Mouse (Mus musculus): Measurements from ENCODE around the gene Itpr2. TPM values are rescaled to one million over a fixed set of nuclear protein-coding genes. Genes with fewer than 3 reads are reported as not detected.

The Itpr2 gene
- total and polyA plus RNA-seq, 3 experiments = 2.3 to 46.0 (median 37.6) TPM

- Histone ChIP-seq H3K9me3 (replicated peaks) (no peaks in the 10 kb centered on the region), H3K36me3 (replicated peaks) (peaks cover 33% of the 10 kb centered on the region), H3K4me3 (ENCODE audit: low read depth, low read length) (no peak overlapping the region), H3K4me1 (ENCODE audit: insufficient read depth, low read depth, low read length) (peaks cover 17% of the 10 kb centered on the region), H3K27me3 (ENCODE audit: insufficient read depth, low read length) (no peaks in the 10 kb centered on the region)
- TF ChIP-seq GATA1 (IDR thresholded peaks at IDR 0.05; ENCODE audit: borderline replicate concordance, low read length) = no peak
- no peak for TF ChIP-seq CTCF (IDR thresholded peaks at IDR 0.05; ENCODE audit: low read depth, low read length)
- no peak for TF ChIP-seq POLR2AphosphoS5 (IDR thresholded peaks at IDR 0.05; ENCODE audit: insufficient replicate concordance, low read depth, low read length)
- TF ChIP-seq TAL1 (conservative IDR thresholded peaks at IDR 0.05; ENCODE audit: low read depth, low read length) = no peak
- TF ChIP-seq GATA2 (IDR thresholded peaks at IDR 0.05; ENCODE audit: borderline replicate concordance, low read depth, low read length) = no peak
- DNase-seq (ENCODE audit: low spot score) (no peak), ATAC-seq (ENCODE audit: extremely low read depth, insufficient number of reproducible peaks, low FRiP score, poor library complexity, severe bottlenecking) (no peak)
These were observed 272.5 kb downstream of the Itpr2 start for GRCm38 (mm10) chr6:146229519-146229918.

DNA sequence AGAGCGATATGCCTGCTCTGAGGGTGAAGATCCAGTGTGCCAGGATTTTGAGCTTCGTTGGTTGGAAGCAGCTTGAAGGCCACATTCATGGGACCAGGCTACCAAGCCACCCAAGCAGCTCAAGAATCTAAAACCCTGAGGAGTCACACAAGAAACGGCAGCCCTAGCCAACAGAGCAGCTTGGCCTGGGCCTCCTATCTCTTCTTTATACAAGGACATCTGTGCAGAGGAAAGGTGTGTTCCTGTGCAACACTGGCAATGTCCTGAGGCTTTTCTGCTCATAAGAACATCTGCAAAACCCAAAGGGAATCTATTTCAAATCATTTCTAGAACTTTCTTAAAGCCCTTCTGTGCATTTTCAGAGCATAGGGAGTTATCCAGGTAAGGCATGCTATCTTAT, 274.0 kb downstream of the Itpr2 start:
- TF ChIP-seq GATA2 (IDR thresholded peaks at IDR 0.05; ENCODE audit: borderline replicate concordance, low read depth, low read length) = no peak
- no peak for TF ChIP-seq TAL1 (conservative IDR thresholded peaks at IDR 0.05; ENCODE audit: low read depth, low read length)
- TF ChIP-seq CTCF (IDR thresholded peaks at IDR 0.05; ENCODE audit: low read depth, low read length) = no peak
- no peak for TF ChIP-seq GATA1 (IDR thresholded peaks at IDR 0.05; ENCODE audit: borderline replicate concordance, low read length)
- no peak for TF ChIP-seq POLR2AphosphoS5 (IDR thresholded peaks at IDR 0.05; ENCODE audit: insufficient replicate concordance, low read depth, low read length)
- Histone ChIP-seq H3K4me1 (ENCODE audit: insufficient read depth, low read depth, low read length) (peaks cover 17% of the 10 kb centered on the region), H3K36me3 (replicated peaks) (peaks cover 39% of the 10 kb centered on the region), H3K27me3 (ENCODE audit: insufficient read depth, low read length) (no peaks in the 10 kb centered on the region), H3K4me3 (ENCODE audit: low read depth, low read length) (no peak overlapping the region), H3K9me3 (replicated peaks) (no peaks in the 10 kb centered on the region)
- DNase-seq (ENCODE audit: low spot score) (no peak), ATAC-seq (ENCODE audit: extremely low read depth, insufficient number of reproducible peaks, low FRiP score, poor library complexity, severe bottlenecking) (no peak)

DNA sequence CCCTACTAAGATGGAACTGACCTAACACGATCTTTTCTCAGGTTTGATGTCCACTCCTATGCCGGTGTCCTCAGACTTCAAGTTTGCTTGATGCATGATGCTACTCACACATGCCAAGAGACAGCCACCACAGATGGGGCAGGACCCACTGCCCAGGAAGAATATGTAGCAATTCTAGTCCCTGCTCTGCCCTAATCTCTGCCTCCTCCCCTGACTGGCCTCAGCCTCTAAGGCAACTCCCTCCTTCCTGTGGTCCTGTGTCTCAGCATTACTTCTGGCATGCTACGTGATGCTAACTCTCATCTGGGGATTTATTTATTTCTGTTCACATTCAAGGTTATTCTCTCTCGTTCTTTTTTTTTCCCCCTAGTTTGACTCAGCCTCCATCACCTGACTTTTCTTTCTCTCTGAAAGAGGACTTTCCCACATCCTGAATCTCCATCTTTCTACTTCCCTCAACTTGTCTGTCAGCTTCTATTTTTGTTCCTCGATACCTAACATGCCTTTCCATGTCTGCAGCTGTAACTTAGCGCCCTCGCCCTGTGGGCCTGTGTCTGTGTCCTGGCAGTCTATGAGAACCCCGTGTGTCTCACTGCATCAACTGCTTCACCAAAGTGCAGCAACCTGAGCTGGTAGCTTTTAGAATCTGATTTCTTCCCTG, 279.5 kb downstream of the Itpr2 start:
- TF ChIP-seq POLR2AphosphoS5 (IDR thresholded peaks at IDR 0.05; ENCODE audit: insufficient replicate concordance, low read depth, low read length) (no peak), GATA2 (IDR thresholded peaks at IDR 0.05; ENCODE audit: borderline replicate concordance, low read depth, low read length) (no peak), CTCF (IDR thresholded peaks at IDR 0.05; ENCODE audit: low read depth, low read length) (no peak), TAL1 (conservative IDR thresholded peaks at IDR 0.05; ENCODE audit: low read depth, low read length) (no peak), GATA1 (IDR thresholded peaks at IDR 0.05; ENCODE audit: borderline replicate concordance, low read length) (no peak)
- H3K9me3 ChIP-seq (replicated peaks) = no peaks in the 10 kb centered on the region
- no peak for DNase-seq (ENCODE audit: low spot score)
- peaks cover 34% of the 10 kb centered on the region for H3K36me3 ChIP-seq (replicated peaks)
- no peak for ATAC-seq (ENCODE audit: extremely low read depth, insufficient number of reproducible peaks, low FRiP score, poor library complexity, severe bottlenecking)
- no peak overlapping the region for H3K4me3 ChIP-seq (ENCODE audit: low read depth, low read length)
- H3K4me1 ChIP-seq (ENCODE audit: insufficient read depth, low read depth, low read length) = no peaks in the 10 kb centered on the region
- H3K27me3 ChIP-seq (ENCODE audit: insufficient read depth, low read length) = no peaks in the 10 kb centered on the region

DNA sequence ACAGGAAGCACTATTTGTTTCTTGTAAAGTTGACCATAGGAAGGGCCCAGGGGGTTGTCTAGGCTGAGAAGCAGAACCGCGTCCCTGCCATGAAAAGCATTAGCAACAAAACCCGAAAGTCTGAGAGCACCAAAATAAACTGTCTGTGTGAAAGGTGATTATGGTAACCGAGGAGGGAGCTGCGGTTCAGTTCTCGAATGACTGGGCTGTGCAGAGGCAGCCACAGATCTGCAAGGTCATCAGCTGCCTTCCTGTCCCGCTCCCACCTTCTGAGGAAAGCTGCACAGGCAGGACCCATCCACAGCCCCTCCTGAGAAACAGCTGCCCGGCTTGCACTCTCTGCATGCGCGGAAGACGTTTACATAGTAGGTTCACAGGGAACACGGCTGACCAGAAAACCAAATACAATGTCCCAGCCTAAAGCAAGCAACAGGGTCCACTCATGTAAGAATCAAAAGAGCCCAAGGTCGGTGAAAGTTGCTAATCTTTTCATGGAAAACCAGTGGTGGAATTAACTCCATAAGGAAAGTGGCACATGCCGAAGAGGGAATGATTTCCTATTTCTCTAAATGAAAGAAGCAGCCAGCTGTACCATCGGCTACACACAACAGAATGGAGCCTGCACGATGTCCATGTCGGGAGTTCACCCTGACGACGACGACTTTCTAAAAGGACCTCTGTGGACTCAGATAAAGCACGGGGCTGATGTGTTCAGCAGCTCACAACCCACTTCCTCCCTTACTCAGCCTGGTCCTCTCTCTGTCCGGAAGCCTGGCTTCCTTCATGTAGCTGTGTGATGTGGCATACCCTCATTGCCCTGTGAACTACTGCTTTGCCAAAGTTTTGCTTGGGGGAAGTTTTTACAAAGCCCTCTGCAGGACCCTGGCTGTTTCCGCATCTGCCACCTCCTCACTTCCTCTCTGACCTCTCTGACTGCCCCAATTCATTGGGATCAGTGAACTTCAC, 280.4 kb downstream of the Itpr2 start:
- H3K27me3 ChIP-seq (ENCODE audit: insufficient read depth, low read length) = no peaks in the 10 kb centered on the region
- no peaks in the 10 kb centered on the region for H3K9me3 ChIP-seq (replicated peaks)
- H3K4me3 ChIP-seq (ENCODE audit: low read depth, low read length) = no peak overlapping the region
- DNase-seq (ENCODE audit: low spot score) = no peak
- no peaks in the 10 kb centered on the region for H3K4me1 ChIP-seq (ENCODE audit: insufficient read depth, low read depth, low read length)
- peaks cover 30% of the 10 kb centered on the region for H3K36me3 ChIP-seq (replicated peaks)
- TF ChIP-seq CTCF (IDR thresholded peaks at IDR 0.05; ENCODE audit: low read depth, low read length) (no peak), POLR2AphosphoS5 (IDR thresholded peaks at IDR 0.05; ENCODE audit: insufficient replicate concordance, low read depth, low read length) (no peak), GATA1 (IDR thresholded peaks at IDR 0.05; ENCODE audit: borderline replicate concordance, low read length) (no peak), TAL1 (conservative IDR thresholded peaks at IDR 0.05; ENCODE audit: low read depth, low read length) (no peak), GATA2 (IDR thresholded peaks at IDR 0.05; ENCODE audit: borderline replicate concordance, low read depth, low read length) (no peak)
- ATAC-seq (ENCODE audit: extremely low read depth, insufficient number of reproducible peaks, low FRiP score, poor library complexity, severe bottlenecking) = no peak

GRCm38 (mm10) chr6:146220071-146220470, 282.0 kb downstream of the Itpr2 start:
- Histone ChIP-seq H3K9me3 (replicated peaks) (no peaks in the 10 kb centered on the region), H3K27me3 (ENCODE audit: insufficient read depth, low read length) (no peaks in the 10 kb centered on the region), H3K36me3 (replicated peaks) (peaks cover 34% of the 10 kb centered on the region), H3K4me1 (ENCODE audit: insufficient read depth, low read depth, low read length) (no peaks in the 10 kb centered on the region), H3K4me3 (ENCODE audit: low read depth, low read length) (no peak overlapping the region)
- ATAC-seq (ENCODE audit: extremely low read depth, insufficient number of reproducible peaks, low FRiP score, poor library complexity, severe bottlenecking) (no peak), DNase-seq (ENCODE audit: low spot score) (no peak)
- TF ChIP-seq TAL1 (conservative IDR thresholded peaks at IDR 0.05; ENCODE audit: low read depth, low read length) (no peak), POLR2AphosphoS5 (IDR thresholded peaks at IDR 0.05; ENCODE audit: insufficient replicate concordance, low read depth, low read length) (no peak), GATA2 (IDR thresholded peaks at IDR 0.05; ENCODE audit: borderline replicate concordance, low read depth, low read length) (no peak), CTCF (IDR thresholded peaks at IDR 0.05; ENCODE audit: low read depth, low read length) (no peak), GATA1 (IDR thresholded peaks at IDR 0.05; ENCODE audit: borderline replicate concordance, low read length) (no peak)

- TF ChIP-seq GATA1 (IDR thresholded peaks at IDR 0.05; ENCODE audit: borderline replicate concordance, low read length) (no peak), CTCF (IDR thresholded peaks at IDR 0.05; ENCODE audit: low read depth, low read length) (no peak), TAL1 (conservative IDR thresholded peaks at IDR 0.05; ENCODE audit: low read depth, low read length) (no peak), GATA2 (IDR thresholded peaks at IDR 0.05; ENCODE audit: borderline replicate concordance, low read depth, low read length) (no peak), POLR2AphosphoS5 (IDR thresholded peaks at IDR 0.05; ENCODE audit: insufficient replicate concordance, low read depth, low read length) (no peak)
- DNase-seq (ENCODE audit: low spot score) = no peak
- Histone ChIP-seq H3K9me3 (replicated peaks) (no peaks in the 10 kb centered on the region), H3K4me1 (ENCODE audit: insufficient read depth, low read depth, low read length) (no peaks in the 10 kb centered on the region), H3K4me3 (ENCODE audit: low read depth, low read length) (no peak overlapping the region), H3K36me3 (replicated peaks) (peaks cover 35% of the 10 kb centered on the region), H3K27me3 (ENCODE audit: insufficient read depth, low read length) (no peaks in the 10 kb centered on the region)
- no peak for ATAC-seq (ENCODE audit: extremely low read depth, insufficient number of reproducible peaks, low FRiP score, poor library complexity, severe bottlenecking)
These were observed 282.5 kb downstream of the Itpr2 start for GRCm38 (mm10) chr6:146219534-146219933.

Data from G1E (cell line).